Mouse (Mus musculus) kidney, embryonic 16.5 days (tissue): Measurements from ENCODE around the gene Rarres2. TPM values are rescaled to one million over a fixed set of nuclear protein-coding genes. Genes with fewer than 3 reads are reported as not detected.
"Not testable (repeated sequence)": the region's sequence is repeated elsewhere in the genome, so short reads cannot be mapped to it uniquely, and the experiment has no call there.

Experiments used
- ATAC-seq: fragments of 200-750 bp; cut with Nextera tagmentation; 2 replicates; pipeline ENCODE4 v1.8.0; 2017; ENCODE audit warnings: moderate TSS enrichment; ENCODE audit not compliant: low FRiP score, low TSS enrichment
- H3K27ac ChIP-seq: fragments of 300-500 bp; sonication (generic); 2 replicates; pipeline ENCODE4 v1.5.1; 2014; ENCODE audit warnings: low read length
- H3K27me3 ChIP-seq: fragments of 300-500 bp; sonication (generic); 2 replicates; pipeline ENCODE4 v1.6.1; 2014; ENCODE audit warnings: low read length, control low read depth, mixed read lengths; ENCODE audit not compliant: insufficient read depth
- H3K36me3 ChIP-seq: fragments of 300-500 bp; sonication (generic); 2 replicates; pipeline ENCODE4 v1.6.1; 2014; ENCODE audit warnings: low read length, control low read depth, mixed read lengths; ENCODE audit not compliant: insufficient read depth
- H3K4me1 ChIP-seq: fragments of 300-500 bp; sonication (generic); 2 replicates; pipeline ENCODE4 v1.6.1; 2014; ENCODE audit warnings: low read length, control low read depth, mixed read lengths; ENCODE audit not compliant: insufficient read depth
- H3K4me2 ChIP-seq: fragments of 300-500 bp; sonication (generic); replicated peaks from 2 replicates; pipeline ENCODE4 v1.6.1; 2014; ENCODE audit warnings: low read depth, low read length
- H3K4me3 ChIP-seq: fragments of 300-500 bp; sonication (generic); 2 replicates; pipeline ENCODE4 v1.5.1; 2014; ENCODE audit warnings: mild to moderate bottlenecking, low read length
- H3K9ac ChIP-seq: fragments of 300-500 bp; sonication (generic); replicated peaks from 2 replicates; pipeline ENCODE4 v1.6.1; 2014; ENCODE audit warnings: low read length
- H3K9me3 ChIP-seq: fragments of 300-500 bp; sonication (generic); 2 replicates; pipeline ENCODE4 v1.6.1; 2016; ENCODE audit warnings: low read length, control low read depth
- WGBS: fragments of 180-500 bp; shearing (Covaris S2); extraction: QIAGEN DNeasy Blood & Tissue Kit; methylation state at CpG from one replicate; pipeline ENCODE4 v1.1.7; 2014; 5-methylcytosine and 5-hydroxymethylcytosine counted together
- polyA plus RNA-seq: library from polyadenylated mRNA; unstranded; fragments of >200 nt; fragmentation: Nextera tagmentation; extraction: Ambion mirVana; gene quantifications from 2 replicates; pipeline ENCODE4 v1.2.1, GENCODE M21; 2015

Rarres2 gene
- polyA plus RNA-seq, 1 experiment from 2014 or later, result 76.1 TPM

GRCm38 (mm10) chr6:48534913-48535312 is 37.7 kb downstream of the Rarres2 start:
- H3K4me1 ChIP-seq, result peaks cover 22% of the 10 kb centered on the region
- 79% methylated on average over 8 of the region's 8 CpGs for WGBS
- no peaks in the 10 kb centered on the region for H3K27me3 ChIP-seq
- no peak for ATAC-seq
- no peak overlapping the region for H3K4me2 ChIP-seq
- no peak overlapping the region for H3K27ac ChIP-seq
- no peak overlapping the region for H3K4me3 ChIP-seq
- no peaks in the 10 kb centered on the region for H3K9me3 ChIP-seq
- peaks cover 7% of the 10 kb centered on the region; the same call in 1 of the 2 replicates for H3K36me3 ChIP-seq
- H3K9ac ChIP-seq, result no peak overlapping the region

DNA sequence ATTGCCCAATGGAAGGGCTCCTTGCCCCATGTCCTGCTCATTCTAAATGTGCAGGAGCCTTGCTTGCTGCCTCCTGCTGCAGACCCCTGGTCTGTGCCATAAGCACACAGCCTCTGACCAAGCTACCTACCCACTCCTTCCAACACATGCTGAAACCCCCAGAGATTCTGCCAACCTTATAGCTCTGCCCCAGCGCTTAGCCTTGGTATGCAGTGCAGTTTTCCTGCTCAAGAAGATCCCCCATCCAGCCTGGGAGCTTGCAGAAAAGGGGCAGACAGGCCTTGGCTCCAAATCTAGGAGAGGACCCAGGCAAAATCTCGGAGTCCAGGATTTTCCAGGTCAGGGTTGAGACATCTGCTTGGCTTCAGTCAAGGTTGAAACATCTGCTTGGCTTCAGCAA is 39.1 kb downstream of the Rarres2 start:
- Histone ChIP-seq H3K4me1 (peaks cover 22% of the 10 kb centered on the region), H3K4me3 (no peak overlapping the region), H3K9ac (no peak overlapping the region), H3K9me3 (no peaks in the 10 kb centered on the region), H3K27me3 (no peaks in the 10 kb centered on the region), H3K36me3 (peaks cover 12% of the 10 kb centered on the region; the same call in 1 of the 2 replicates), H3K27ac (no peak overlapping the region), H3K4me2 (no peak overlapping the region)
- 75% methylated on average over 2 of the region's 2 CpGs for WGBS
- ATAC-seq, result no peak

GRCm38 (mm10) chr6:48530862-48531261 is 41.7 kb downstream of the Rarres2 start:
- H3K4me2 ChIP-seq, result no peak overlapping the region
- no peak overlapping the region for H3K4me3 ChIP-seq
- H3K27ac ChIP-seq, result no peak overlapping the region
- no peaks in the 10 kb centered on the region for H3K27me3 ChIP-seq
- H3K9me3 ChIP-seq, result no peaks in the 10 kb centered on the region
- ATAC-seq, result no peak
- no peak overlapping the region for H3K9ac ChIP-seq
- WGBS, result 36% methylated on average over 2 of the region's 2 CpGs
- 0 out of 2 replicates have a peak, but pooled peaks cover 9% of the 10 kb centered on the region for H3K4me1 ChIP-seq
- peaks cover 21% of the 10 kb centered on the region; the same call in 1 of the 2 replicates for H3K36me3 ChIP-seq

GRCm38 (mm10) chr6:48529871-48530440 is 42.6 kb downstream of the Rarres2 start:
- ATAC-seq, result no peak

GRCm38 (mm10) chr6:48529261-48529660 is 43.3 kb downstream of the Rarres2 start:
- H3K4me3 ChIP-seq, result no peak overlapping the region
- ATAC-seq, result no peak
- no peak overlapping the region for H3K9ac ChIP-seq
- H3K36me3 ChIP-seq, result peaks cover 21% of the 10 kb centered on the region; the same call in 1 of the 2 replicates
- no peaks in the 10 kb centered on the region for H3K27me3 ChIP-seq
- WGBS, result 77% methylated on average over 14 of the region's 14 CpGs
- H3K27ac ChIP-seq, result no peak overlapping the region
- H3K4me1 ChIP-seq, result 0 out of 2 replicates have a peak, but pooled peaks cover 9% of the 10 kb centered on the region
- H3K4me2 ChIP-seq, result no peak overlapping the region
- no peaks in the 10 kb centered on the region for H3K9me3 ChIP-seq

More at GRCm38 (mm10) chr6:48529871-48530440, 42.6 kb downstream of the Rarres2 start:
- 0 out of 2 replicates have a peak, but pooled peaks cover 9% of the 10 kb centered on the region for H3K4me1 ChIP-seq
- no peak overlapping the region for H3K27ac ChIP-seq
- no peaks in the 10 kb centered on the region for H3K9me3 ChIP-seq
- H3K9ac ChIP-seq, result no peak overlapping the region
- no peaks in the 10 kb centered on the region for H3K27me3 ChIP-seq
- H3K4me3 ChIP-seq, result no peak overlapping the region
- WGBS, result 84% methylated on average over 16 of the region's 16 CpGs
- peaks cover 21% of the 10 kb centered on the region; the same call in 1 of the 2 replicates for H3K36me3 ChIP-seq
- H3K4me2 ChIP-seq, result no peak overlapping the region

DNA sequence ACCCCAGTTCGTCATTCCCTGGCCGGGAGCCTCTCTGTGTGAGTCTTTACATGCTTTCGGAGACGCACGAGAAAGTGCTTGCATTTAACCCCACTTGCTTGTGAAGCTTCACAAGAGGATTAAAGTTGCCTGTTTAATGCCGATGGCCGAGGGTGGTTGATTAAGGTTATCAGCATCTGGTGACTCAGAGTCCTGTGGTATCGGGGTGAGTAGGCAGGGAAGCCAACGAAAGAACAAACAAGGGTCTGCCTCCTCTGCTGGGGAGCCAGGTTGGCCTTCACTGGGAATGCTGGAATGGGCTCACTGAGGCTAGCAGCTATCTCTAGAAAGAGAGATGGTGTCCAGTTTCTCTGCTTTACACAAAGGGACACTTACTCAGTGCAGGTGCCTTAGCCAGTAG is 44.7 kb downstream of the Rarres2 start:
- Histone ChIP-seq H3K4me1 (0 out of 2 replicates have a peak, but pooled peaks cover 9% of the 10 kb centered on the region), H3K9ac (no peak overlapping the region), H3K4me2 (no peak overlapping the region), H3K27ac (no peak overlapping the region), H3K27me3 (no peaks in the 10 kb centered on the region), H3K4me3 (no peak overlapping the region), H3K36me3 (peaks cover 21% of the 10 kb centered on the region; the same call in 1 of the 2 replicates), H3K9me3 (no peaks in the 10 kb centered on the region)
- 88% methylated on average over 9 of the region's 9 CpGs for WGBS
- no peak for ATAC-seq

DNA sequence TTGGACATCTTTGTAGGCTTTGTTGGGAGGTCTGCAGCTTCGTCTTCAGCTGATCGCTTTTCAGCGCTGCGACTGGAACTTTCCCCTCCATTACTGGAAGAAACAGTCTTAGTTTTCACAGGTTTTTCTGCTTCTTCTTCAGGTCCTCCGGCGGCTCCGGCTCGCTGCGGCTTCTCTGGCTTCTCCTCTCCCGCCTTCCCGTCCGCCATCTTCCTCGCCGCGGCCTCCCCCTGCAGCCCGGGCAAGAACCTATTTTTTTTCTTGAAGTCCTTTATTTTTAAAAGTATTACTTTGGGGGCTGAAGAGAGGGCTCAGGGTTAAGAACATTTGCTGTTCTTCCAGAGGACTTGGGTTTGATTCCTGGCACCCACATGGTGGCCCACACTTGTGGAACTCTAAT is 47.7 kb downstream of the Rarres2 start:
- H3K27me3 ChIP-seq, H3K4me1 ChIP-seq, ATAC-seq, H3K27ac ChIP-seq, H3K9me3 ChIP-seq, H3K9ac ChIP-seq, H3K4me2 ChIP-seq, H3K4me3 ChIP-seq: not testable (repeated sequence)
- 96% methylated on average over 13 of the region's 16 CpGs for WGBS
- H3K36me3 ChIP-seq, result peaks cover 19% of the 10 kb centered on the region; the same call in 1 of the 2 replicates

Other genes with a start within 250 kb of the Rarres2 start
- gene Krba1, start 177.2 kb downstream of the Rarres2 start, polyA plus RNA-seq, result 22.7 and 26.4 TPM in 2 replicates
- 32.0 and 33.9 TPM in 2 replicates for gene Zfp467, start 127.0 kb downstream of the Rarres2 start, polyA plus RNA-seq
- 0.36 and 0.97 TPM in 2 replicates for gene Sspo, start 124.6 kb downstream of the Rarres2 start, polyA plus RNA-seq
- 32.7 and 33.8 TPM in 2 replicates for gene Atp6v0e2, start 35.2 kb downstream of the Rarres2 start, polyA plus RNA-seq
- gene Lrrc61, start 18.0 kb downstream of the Rarres2 start, polyA plus RNA-seq, result 14.3 and 14.5 TPM in 2 replicates
- gene Gm45021, start 16.8 kb upstream of the Rarres2 start, polyA plus RNA-seq, result not detected in 2 replicates
- 52.9 and 59.3 TPM in 2 replicates for gene Repin1, start 21.1 kb upstream of the Rarres2 start, polyA plus RNA-seq
- gene Gm44965, start 21.2 kb upstream of the Rarres2 start, polyA plus RNA-seq, result 0.69 TPM in 1 of 2 replicates, not detected in the other
- gene Zfp775, start 29.3 kb upstream of the Rarres2 start, polyA plus RNA-seq, result 7.5 and 9.3 TPM in 2 replicates
- 4.3 and 5.4 TPM in 2 replicates for gene AI854703, start 54.0 kb upstream of the Rarres2 start, polyA plus RNA-seq
- gene Gimap8, start 74.4 kb upstream of the Rarres2 start, polyA plus RNA-seq, result 3.5 TPM in 2 replicates
- 12.7 and 14.8 TPM in 2 replicates for gene Gimap9, start 103.3 kb upstream of the Rarres2 start, polyA plus RNA-seq
- gene Gimap4, start 111.8 kb upstream of the Rarres2 start, polyA plus RNA-seq, result 84.6 and 86.0 TPM in 2 replicates
- gene Gimap6, start 135.4 kb upstream of the Rarres2 start, polyA plus RNA-seq, result 59.4 and 67.3 TPM in 2 replicates
- 1.4 and 2.4 TPM in 2 replicates for gene Gm28053, start 145.8 kb upstream of the Rarres2 start, polyA plus RNA-seq
- not detected in 2 replicates for gene Gimap7, start 145.8 kb upstream of the Rarres2 start, polyA plus RNA-seq
- 39.5 and 43.2 TPM in 2 replicates for gene Gimap1, start 166.3 kb upstream of the Rarres2 start, polyA plus RNA-seq
- 18.0 and 19.9 TPM in 2 replicates for gene Gimap5, start 173.4 kb upstream of the Rarres2 start, polyA plus RNA-seq
- gene Gimap3, start 198.1 kb upstream of the Rarres2 start, polyA plus RNA-seq, result 0.19 TPM in 1 of 2 replicates, not detected in the other